Mouse (Mus musculus): ENCODE measurements around the gene Tcp11x2.
A peak's percentile ranks its signal among the peaks of the same experiment; 100 is the strongest.

Tcp11x2 gene

DNA sequence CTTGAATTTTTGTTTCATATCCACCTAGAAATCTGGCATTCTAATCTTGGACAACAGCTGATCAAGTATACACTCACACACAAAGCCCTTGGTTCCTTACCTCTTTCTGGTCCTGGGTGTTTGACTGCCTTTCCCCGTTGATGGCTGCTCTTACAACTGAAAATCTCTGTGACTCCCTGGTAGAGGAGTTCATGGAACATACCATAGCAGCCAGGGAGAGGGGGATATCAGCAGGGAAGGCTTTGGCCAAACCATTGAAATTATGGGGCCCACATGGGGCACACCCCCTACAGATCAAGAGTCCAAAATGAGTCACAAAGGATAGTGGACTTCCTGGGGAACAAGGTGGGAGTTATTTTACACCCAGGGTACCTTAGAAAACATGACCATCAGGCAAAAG lies at the start of gene Tcp11x2:
TSS of gene Tcp11x2 (minus strand) at position 158 of the 400 bp plus-strand sequence.
- DNase-seq (ENCODE audit: low read depth, low spot score) = no peak

- no peak for DNase-seq (ENCODE audit: low read depth, low spot score)
Measured at GRCm38 (mm10) chrX:135743056-135743355, 49.4 kb upstream of the Tcp11x2 start.

- DNase-seq (ENCODE audit: low read depth, low spot score) = peak; percentile 93
Measured at GRCm38 (mm10) chrX:135742304-135743055, 48.9 kb upstream of the Tcp11x2 start, which contains the start of the genes Armcx5 and Gprasp1. TSS of gene Armcx5 (plus strand) at chrX:135742733. TSS of gene Gprasp1 (plus strand) at chrX:135742733.

DNA sequence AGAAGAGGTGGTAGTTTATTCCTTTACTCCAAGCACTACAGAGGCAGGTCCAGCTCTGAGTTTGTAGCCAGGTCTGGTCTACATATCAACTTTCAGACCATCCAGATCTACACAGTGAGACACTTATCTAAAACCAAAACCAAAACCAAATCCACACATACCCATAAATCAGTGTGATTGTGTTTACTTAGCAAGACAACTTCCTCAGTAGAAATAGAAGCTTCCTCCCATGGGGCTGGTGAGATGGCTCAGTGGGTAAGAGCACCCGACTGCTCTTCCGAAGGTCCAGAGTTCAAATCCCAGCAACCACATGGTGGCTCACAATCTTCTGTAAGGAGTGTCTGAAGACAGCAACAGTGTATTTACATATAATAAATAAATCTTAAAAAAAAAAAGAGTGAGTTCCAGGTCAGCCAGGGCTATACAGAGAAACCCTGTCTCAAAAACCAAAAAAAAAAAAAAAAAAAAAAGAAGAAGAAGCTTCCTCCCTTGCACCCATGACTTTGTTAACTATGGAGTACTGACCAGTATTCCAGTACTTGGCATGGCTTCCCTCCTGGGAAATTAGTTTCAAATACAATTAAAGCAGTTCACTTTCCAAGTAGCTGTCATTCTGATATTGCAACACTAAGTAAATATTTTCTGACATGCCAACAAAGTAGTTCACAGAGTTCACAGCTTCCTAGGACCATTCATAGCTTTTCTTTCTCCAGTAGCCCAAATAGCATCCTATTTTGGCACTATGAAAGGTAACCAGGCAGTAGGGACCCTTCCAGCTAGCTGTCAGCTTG lies 45.3 kb upstream of the Tcp11x2 start:
- DNase-seq (ENCODE audit: low read depth, low spot score) = peak; percentile 5

GRCm38 (mm10) chrX:135725161-135725560 lies 31.6 kb upstream of the Tcp11x2 start, which contains the start of gene Tmsb15a:
TSS of gene Tmsb15a (minus strand) at chrX:135725261.
- DNase-seq (ENCODE audit: low read depth, low spot score) = no peak

GRCm38 (mm10) chrX:135712845-135713244 lies 19.3 kb upstream of the Tcp11x2 start:
- no peak for DNase-seq (ENCODE audit: low read depth, low spot score)

DNA sequence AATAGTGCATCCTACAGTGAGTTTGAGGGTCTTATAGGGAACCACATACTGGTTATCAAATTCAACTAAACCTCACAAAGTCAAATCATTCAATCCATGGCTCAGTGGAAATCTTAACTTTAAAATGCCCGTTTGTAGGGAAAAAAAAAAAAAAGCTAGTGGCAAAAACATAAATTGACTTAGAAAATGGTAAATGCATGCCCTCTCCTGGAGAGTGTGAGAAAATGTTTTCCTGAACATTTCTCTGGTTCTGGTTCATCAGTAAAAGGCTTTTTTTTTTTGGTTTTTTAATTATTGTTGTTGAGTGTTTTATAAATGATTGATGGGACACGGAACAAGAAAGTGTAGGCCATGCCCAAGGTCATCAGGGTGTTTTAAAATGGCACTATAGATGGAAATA lies 10.8 kb upstream of the Tcp11x2 start:
- no peak for DNase-seq (ENCODE audit: low read depth, low spot score)

- DNase-seq (ENCODE audit: low read depth, low spot score) = no peak
Measured at GRCm38 (mm10) chrX:135703111-135703510, 9.5 kb upstream of the Tcp11x2 start.

GRCm38 (mm10) chrX:135687802-135688201 lies 5.8 kb downstream of the Tcp11x2 start:
- no peak for DNase-seq (ENCODE audit: low read depth, low spot score)

GRCm38 (mm10) chrX:135681858-135682257 lies 11.7 kb downstream of the Tcp11x2 start:
- DNase-seq (ENCODE audit: low read depth, low spot score) = no peak

- DNase-seq (ENCODE audit: low read depth, low spot score) = peak; percentile 49
Measured at GRCm38 (mm10) chrX:135652173-135652772, 41.3 kb downstream of the Tcp11x2 start.

DNA sequence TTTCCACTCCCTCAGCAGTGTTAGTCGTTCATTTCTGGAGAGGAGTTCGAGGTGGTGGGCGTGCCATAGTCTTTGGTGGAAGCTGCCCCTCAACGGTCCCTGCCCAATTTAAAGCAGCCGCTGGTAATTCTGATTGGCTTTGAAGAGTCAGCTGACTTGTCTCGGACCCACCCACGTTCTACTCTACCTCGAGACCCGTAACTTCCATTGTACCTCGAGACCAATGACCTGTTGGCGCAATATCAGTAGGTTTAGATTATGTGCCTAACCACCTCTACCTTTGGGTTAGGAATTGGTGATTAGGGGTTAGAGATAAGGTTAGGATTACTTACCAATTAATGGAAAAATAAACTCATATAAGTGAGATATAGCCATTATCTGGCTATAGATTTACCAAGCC lies 66.0 kb downstream of the Tcp11x2 start, which contains the start of gene Prame:
TSS of gene Prame (minus strand) at position 101 of the 400 bp plus-strand sequence.
- no peak for DNase-seq (ENCODE audit: low read depth, low spot score)
